13 mouse cellular contexts compared by ENCODE assay signal in the genomic region with DNA sequence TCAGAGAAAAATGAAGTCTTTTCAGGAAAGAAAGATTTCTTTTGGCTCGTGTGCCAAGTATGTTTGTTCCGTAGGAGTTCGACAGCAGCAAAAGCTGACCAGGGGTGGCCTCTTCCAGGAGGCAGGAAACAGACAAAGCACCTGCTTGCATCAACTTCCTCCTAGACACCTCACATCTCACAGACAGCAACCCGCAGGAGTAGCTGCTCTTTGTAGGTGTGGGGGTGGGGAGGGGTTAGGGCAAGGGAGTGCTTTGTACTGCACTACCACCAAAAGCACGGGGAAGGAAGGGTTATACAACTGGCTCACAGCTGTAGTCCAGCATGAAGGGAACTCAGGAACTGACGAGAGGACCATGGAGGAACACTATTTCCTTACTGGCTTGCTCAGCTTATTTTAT. TPM values are rescaled to one million over a fixed set of nuclear protein-coding genes. Genes with fewer than 3 reads are reported as not detected.
DNase-seq lines count a peak whose midpoint lies in the region; ATAC-seq and TF ChIP-seq lines count a peak whose summit lies in the region.
"Had no signal": no experiment of that assay in that cellular context is flagged by ENCODE, and none has a peak within 500 bp of the region (broad histone marks: within the 10 kb centered on the region; RNA-seq: fewer than 3 reads in every experiment).

No protein-coding gene starts in this region.

- H3K27me3 ChIP-seq in lung, postnatal 0 days (replicated peaks; ENCODE audit: insufficient read depth, low read length) = no peaks in the 10 kb centered on the region
- H3K27me3 ChIP-seq in spleen, adult 2 months (ENCODE audit: control insufficient read depth, insufficient read depth, low read length) = no peaks in the 10 kb centered on the region
- H3K27me3 ChIP-seq: neural tube, embryonic 13.5 days had no signal

- peak; percentile 18 for DNase-seq in lung, postnatal 25 days (ENCODE audit: low spot score)
- DNase-seq in lung, postnatal 0 days (ENCODE audit: low spot score) = no peak
- peak; percentile 37 to 38 for DNase-seq in spleen, adult 2 months (ENCODE audit: low read depth in 1 of 2, low spot score in 2 of 2)
- DNase-seq in thymus, postnatal 4 days = peak; percentile 84
- no peak for DNase-seq in neural tube, embryonic 10.5 days (ENCODE audit: extremely low spot score, low spot score)
- DNase-seq in right cerebral cortex, postnatal 25 days = no peak
- DNase-seq: cerebellum, adult 8-10 months; heart, postnatal 14 days; midbrain, embryonic 14.5 days had no signal

- H3K36me3 ChIP-seq in lung, postnatal 0 days (ENCODE audit: insufficient read depth, low read length) = no peaks in the 10 kb centered on the region
- no peaks in the 10 kb centered on the region for H3K36me3 ChIP-seq in spleen, adult 2 months (ENCODE audit: control insufficient read depth, insufficient read depth, low read length)
- H3K36me3 ChIP-seq: kidney, embryonic 15.5 days; neural tube, embryonic 13.5 days had no signal

- no peak for TF ChIP-seq EP300 in lung, postnatal 0 days (IDR thresholded peaks at IDR 0.05)

- no peak overlapping the region for H3K4me2 ChIP-seq in lung, postnatal 0 days (replicated peaks; ENCODE audit: low read depth, low read length)
- H3K4me2 ChIP-seq: kidney, embryonic 15.5 days; neural tube, embryonic 13.5 days had no signal

- no peaks in the 10 kb centered on the region for H3K9me3 ChIP-seq in lung, postnatal 0 days (ENCODE audit: low read length)
- H3K9me3 ChIP-seq: kidney, embryonic 15.5 days; neural tube, embryonic 13.5 days had no signal

- no peak for TF ChIP-seq CTCF in lung, postnatal 0 days (IDR thresholded peaks at IDR 0.05)
- TF ChIP-seq CTCF in spleen, adult 2 months (IDR thresholded peaks at IDR 0.05; ENCODE audit: extremely low read depth, insufficient read depth, insufficient read length, insufficient replicate concordance) = no peak

- H3K4me1 ChIP-seq in lung, postnatal 0 days (ENCODE audit: insufficient read depth, low read depth, low read length) = no peaks in the 10 kb centered on the region
- no peaks in the 10 kb centered on the region; the same call in 1 of the 2 replicates for H3K4me1 ChIP-seq in spleen, adult 2 months (ENCODE audit: control insufficient read depth, insufficient read depth, insufficient read length)
- H3K4me1 ChIP-seq: kidney, embryonic 15.5 days had no signal

- TF ChIP-seq POLR2A in spleen, adult 2 months (IDR thresholded peaks at IDR 0.05; ENCODE audit: low read depth, low read length) = no peak

- H3K27ac ChIP-seq in lung, postnatal 0 days (ENCODE audit: low read length) = no peak overlapping the region
- H3K27ac ChIP-seq in spleen, adult 2 months (ENCODE audit: insufficient read depth, low read length) = peak overlapping the region; percentile 73
- H3K27ac ChIP-seq: hindbrain, postnatal 0 days; kidney, embryonic 15.5 days; neural tube, embryonic 13.5 days had no signal

- 55% methylated on average over 6 of the region's 6 CpGs for WGBS in lung, postnatal 0 days
- 12% methylated on average over 6 of the region's 6 CpGs for WGBS in spleen, adult 2 months

- no peak overlapping the region for H3K9ac ChIP-seq in lung, postnatal 0 days (replicated peaks; ENCODE audit: low read depth)
- H3K9ac ChIP-seq: kidney, embryonic 15.5 days; neural tube, embryonic 13.5 days had no signal

- no peak for ATAC-seq in lung, postnatal 0 days
- peak; percentile 55 for ATAC-seq in common myeloid progenitor, adult 5-6 weeks (replicated peaks; ENCODE audit: low read depth, poor library complexity, severe bottlenecking)
- ATAC-seq: hindbrain, postnatal 0 days had no signal

- no peak overlapping the region for H3K4me3 ChIP-seq in lung, postnatal 0 days (ENCODE audit: low read depth, low read length)
- no peak overlapping the region for H3K4me3 ChIP-seq in spleen, adult 2 months (ENCODE audit: extremely low read depth, insufficient read depth, insufficient read length)
- H3K4me3 ChIP-seq: kidney, embryonic 15.5 days; neural tube, embryonic 13.5 days had no signal

RNA-seq across cellular contexts. Expression of gene Bicdl1, which starts 15.0 kb away (rescaled TPM):
- 12.4 and 14.1 TPM in 2 replicates for polyA plus RNA-seq in lung, postnatal 0 days (2015; fragmentation: Nextera tagmentation; extraction: Ambion mirVana)
- 0.87 and 3.0 TPM in 2 replicates for total RNA-seq in common myeloid progenitor, adult 5-6 weeks (2017)
- 18.0 and 23.9 TPM in 2 replicates for polyA plus RNA-seq in spleen, adult 2 months (2012; rRNA removed)

Comparison
In these comparisons a context has a peak if more than half of its experiments do, and no peak if none do; other contexts are left out.
1. DNase-seq: peak in lung, postnatal 25 days (single experiment), spleen, adult 2 months (2 of 2) and thymus, postnatal 4 days (single experiment); none in lung, postnatal 0 days (single experiment), neural tube, embryonic 10.5 days (single experiment) and right cerebral cortex, postnatal 25 days (single experiment).